In genomic region chr8:41443556-41443955, GRCm38 (mm10) we compare ENCODE assay signal across 8 mouse cellular contexts. TPM values are rescaled to one million over a fixed set of nuclear protein-coding genes. Genes with fewer than 3 reads are reported as not detected.
DNase-seq lines count a peak whose midpoint lies in the region; ATAC-seq and TF ChIP-seq lines count a peak whose summit lies in the region.

No protein-coding gene starts in this region.

- H3K27ac ChIP-seq in forebrain, embryonic 13.5 days = no peak overlapping the region
- no peak overlapping the region for H3K27ac ChIP-seq in limb, embryonic 14.5 days (replicated peaks; ENCODE audit: low read depth, low read length)

- no peaks in the 10 kb centered on the region for H3K4me1 ChIP-seq in forebrain, embryonic 13.5 days
- no peaks in the 10 kb centered on the region for H3K4me1 ChIP-seq in limb, embryonic 14.5 days (ENCODE audit: control insufficient read depth, insufficient read depth, low read length)

- H3K9ac ChIP-seq in forebrain, embryonic 13.5 days = no peak overlapping the region
- H3K9ac ChIP-seq in limb, embryonic 14.5 days (ENCODE audit: low read depth, low read length, severe bottlenecking) = no peak overlapping the region

- no peaks in the 10 kb centered on the region for H3K9me3 ChIP-seq in forebrain, embryonic 13.5 days (replicated peaks)
- H3K9me3 ChIP-seq in limb, embryonic 14.5 days (ENCODE audit: control insufficient read depth, low read length) = no peaks in the 10 kb centered on the region

- no peaks in the 10 kb centered on the region for H3K27me3 ChIP-seq in forebrain, embryonic 13.5 days
- H3K27me3 ChIP-seq in limb, embryonic 14.5 days (ENCODE audit: control insufficient read depth, insufficient read depth, low read length) = no peaks in the 10 kb centered on the region

- H3K36me3 ChIP-seq in forebrain, embryonic 13.5 days (ENCODE audit: poor library complexity, severe bottlenecking) = no peaks in the 10 kb centered on the region
- no peaks in the 10 kb centered on the region for H3K36me3 ChIP-seq in limb, embryonic 14.5 days (ENCODE audit: control insufficient read depth, insufficient read depth, low read length)

- no peak overlapping the region for H3K4me2 ChIP-seq in forebrain, embryonic 13.5 days
- no peak overlapping the region for H3K4me2 ChIP-seq in limb, embryonic 14.5 days (replicated peaks; ENCODE audit: low read depth, low read length, severe bottlenecking)

- DNase-seq in ovary, postnatal 36 days (ENCODE audit: low spot score) = peak; percentile 5
- no peak for DNase-seq in ovary, postnatal 10 days (ENCODE audit: low spot score)
- peak; percentile 17 to 19 for DNase-seq in adrenal gland, postnatal 36 days
- DNase-seq in kidney, adult 8-10 months = peak; percentile 4 to 41
- peak; percentile 72 for DNase-seq in limb, embryonic 14.5 days (ENCODE audit: low spot score)
- peak; percentile 44 for DNase-seq in right cerebral cortex, adult 18-20 months

- H3K4me3 ChIP-seq in forebrain, embryonic 13.5 days = no peak overlapping the region
- no peak overlapping the region for H3K4me3 ChIP-seq in limb, embryonic 14.5 days (replicated peaks; ENCODE audit: low read length)

- no peak for TF ChIP-seq POLR2A in limb, embryonic 14.5 days (IDR thresholded peaks at IDR 0.05; ENCODE audit: borderline replicate concordance, extremely low read depth, insufficient read depth, insufficient read length)

- 2% methylated on average over 4 of the region's 4 CpGs for WGBS in forebrain, embryonic 13.5 days
- 2% methylated on average over 4 of the region's 4 CpGs for WGBS in limb, embryonic 14.5 days

- ATAC-seq in forebrain, embryonic 13.5 days = peak; percentile 72
- ATAC-seq in limb, embryonic 14.5 days (ENCODE audit: low FRiP score, low read depth) = peak; percentile 47; the same call in 1 of the 2 replicates
- no peak for ATAC-seq in erythroblast, adult 5-6 weeks (replicated peaks; ENCODE audit: low FRiP score, poor library complexity, severe bottlenecking)

RNA-seq across cellular contexts. Expression of gene Frg1, which starts 26.7 kb away (rescaled TPM):
- 10 to 100 TPM; 44.9 to 57.1 TPM for total RNA-seq in adrenal gland, postnatal 36 days (2021)
- polyA plus RNA-seq in forebrain, embryonic 13.5 days (2015; fragmentation: Nextera tagmentation; extraction: Ambion mirVana) = 92.4 and 107 TPM in 2 replicates
- polyA plus RNA-seq in limb, embryonic 14.5 days (2012; rRNA removed) = 21.7 and 39.1 TPM in 2 replicates
- 84.2 and 92.9 TPM in 2 replicates for polyA plus RNA-seq in limb, embryonic 14.5 days (2014; fragmentation: Nextera tagmentation; extraction: Ambion mirVana)
- total RNA-seq in erythroblast, adult 5-6 weeks (2015; ENCODE audit: low replicate concordance) = 47.2 and 50.0 TPM in 2 replicates
- total RNA-seq in erythroblast, adult 5-6 weeks (2017; ENCODE audit: low replicate concordance) = 47.2 and 76.4 TPM in 2 replicates
